Mouse (Mus musculus): ENCODE data around the gene Hmg20b.

DNA sequence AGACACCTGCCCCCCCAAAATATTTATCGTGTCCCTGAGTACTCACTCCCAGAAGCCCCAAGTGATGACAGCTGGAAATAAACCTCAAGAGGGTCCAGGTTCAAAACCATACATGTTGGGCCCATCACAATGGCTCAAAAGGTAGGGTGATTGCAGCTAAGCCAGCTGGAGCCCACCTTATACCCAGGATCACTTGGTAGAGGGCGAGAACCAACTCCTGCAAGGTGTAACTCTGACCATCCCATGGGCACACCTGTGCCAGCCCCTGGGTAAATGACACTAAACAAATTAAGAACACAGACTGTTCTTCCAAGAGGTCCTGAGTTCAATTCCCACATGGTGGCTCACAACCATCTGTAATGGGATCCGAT lies 28.9 kb upstream of the Hmg20b start:
- TF ChIP-seq TCF12 (IDR thresholded peaks at IDR 0.05; ENCODE audit: low read depth, low read length), result no peak
- no peak for TF ChIP-seq USF1 (IDR thresholded peaks at IDR 0.05; ENCODE audit: low read depth, low read length)
- TF ChIP-seq IRF4 (IDR thresholded peaks at IDR 0.05; ENCODE audit: low read depth, low read length), result no peak
- no peak for TF ChIP-seq CTCF (conservative IDR thresholded peaks at IDR 0.05 in 1 of 2, IDR thresholded peaks at IDR 0.05 in 1 of 2; ENCODE audit: low read depth in 2 of 2, low read length in 2 of 2)
